8 mouse cellular contexts compared by ENCODE assay signal in genomic region chr1:151428263-151429221, GRCm38 (mm10). TPM values are rescaled to one million over a fixed set of nuclear protein-coding genes. Genes with fewer than 3 reads are reported as not detected.
DNase-seq lines count a peak whose midpoint lies in the region; ATAC-seq lines count a peak whose summit lies in the region.

Swt1 (minus strand) TSS chr1:151428455.
Trmt1l (plus strand) TSS chr1:151428542.

- ATAC-seq in megakaryocyte progenitor cell, adult 5-6 weeks (replicated peaks; ENCODE audit: poor library complexity), result peak; percentile 91

- peak; percentile 99 for DNase-seq in adipocyte (ENCODE audit: low spot score)
- peak; percentile 100 for DNase-seq in embryo, embryonic 10 days (ENCODE audit: low spot score)
- peak; percentile 97 for DNase-seq in gastrocnemius, postnatal 10 days
- peak; percentile 97 for DNase-seq in induced T-regulatory cell, adult 2 months (ENCODE audit: low read depth)
- peak; percentile 98 to 99 for DNase-seq in left cerebral cortex, adult 9 months (ENCODE audit: low spot score in 2 of 2)
- DNase-seq in right cerebral cortex, postnatal 14 days, result peak; percentile 95
- DNase-seq in urinary bladder, postnatal 36 days (ENCODE audit: low spot score in 2 of 2), result peak; percentile 97 to 98

RNA-seq across cellular contexts. Expression of gene Swt1, which starts in this region (rescaled TPM):
- 1 to 10 TPM; 6.2 to 8.6 TPM for total RNA-seq in gastrocnemius, postnatal 10 days (2021)
- total RNA-seq in megakaryocyte progenitor cell, adult 5-6 weeks (2015), result 29.1 and 37.6 TPM in 2 replicates
- total RNA-seq in megakaryocyte progenitor cell, adult 5-6 weeks (2017), result 20.6 and 24.5 TPM in 2 replicates

RNA-seq across cellular contexts. Expression of gene Trmt1l, which starts in this region (rescaled TPM):
- 10 to 100 TPM; 10.0 to 14.0 TPM for total RNA-seq in gastrocnemius, postnatal 10 days (2021)
- 38.4 and 51.5 TPM in 2 replicates for total RNA-seq in megakaryocyte progenitor cell, adult 5-6 weeks (2015)
- 25.7 and 26.2 TPM in 2 replicates for total RNA-seq in megakaryocyte progenitor cell, adult 5-6 weeks (2017)

Comparison
In these comparisons a context has a peak if more than half of its experiments do, and no peak if none do; other contexts are left out.
1. Peak in every context shown above with its lines: DNase-seq and ATAC-seq.